Mouse (Mus musculus): ENCODE data around the gene Shcbp1. TPM values are rescaled to one million over a fixed set of nuclear protein-coding genes. Genes with fewer than 3 reads are reported as not detected.

Gene Shcbp1
- polyA plus RNA-seq (2012; rRNA removed) = 0.75 and 0.92 TPM in 2 replicates

DNA sequence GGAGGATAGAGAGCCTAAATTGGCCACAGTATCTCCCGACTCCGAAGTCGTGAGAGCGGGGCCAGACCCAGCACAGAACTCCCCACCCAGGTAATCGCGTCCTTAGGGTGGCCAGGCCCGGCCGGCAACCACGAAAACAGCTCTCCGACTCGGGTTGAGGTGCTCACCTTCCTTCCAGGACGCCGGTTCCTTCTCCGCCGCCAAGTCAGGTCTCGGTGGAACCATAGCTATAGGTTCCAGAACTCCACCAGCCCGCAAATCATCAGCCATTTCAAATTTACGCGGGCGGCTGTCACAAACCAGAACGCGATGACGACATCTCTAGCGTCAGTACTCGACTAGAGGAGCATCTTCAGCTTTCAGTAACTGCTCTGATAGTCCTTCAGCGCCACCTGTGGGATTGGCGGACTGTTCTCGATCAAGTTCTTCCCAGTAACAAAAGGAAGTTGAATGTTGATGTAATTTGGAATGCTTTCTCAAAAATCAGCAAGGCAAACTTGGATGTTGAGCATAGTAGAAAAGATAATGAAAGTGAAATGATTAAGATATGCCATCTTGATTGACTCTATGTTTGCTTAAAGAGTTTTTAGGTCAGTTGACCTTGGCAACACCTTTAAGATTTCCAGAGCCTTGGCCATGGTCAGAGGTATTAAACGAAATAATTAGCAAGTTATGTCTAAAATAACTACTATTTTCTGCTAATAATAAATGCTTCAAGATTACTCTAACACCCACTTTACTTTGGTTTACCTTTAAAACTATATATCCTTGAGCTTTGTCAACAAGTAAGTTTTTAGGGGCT lies at the start of gene Shcbp1:
Gene Shcbp1 (minus strand): TSS at position 314 of the 802 bp plus-strand sequence.
- H3K27ac ChIP-seq (ENCODE audit: insufficient read depth, low read length) = no peak within 1 kb of the TSS
- no peaks in the 10 kb centered on the region for H3K36me3 ChIP-seq (ENCODE audit: control insufficient read depth, insufficient read depth, low read length)
- peak; percentile 86 to 89 for DNase-seq (ENCODE audit: low read depth in 1 of 2, low spot score in 2 of 2)
- TF ChIP-seq CTCF (IDR thresholded peaks at IDR 0.05; ENCODE audit: extremely low read depth, insufficient read depth, insufficient read length, insufficient replicate concordance) (peak; percentile 60; the same call in 1 of the 2 replicates), POLR2A (IDR thresholded peaks at IDR 0.05; ENCODE audit: low read depth, low read length) (no peak)
- H3K4me1 ChIP-seq (ENCODE audit: control insufficient read depth, insufficient read depth, insufficient read length) = peaks cover 2% of the 10 kb centered on the region; the same call in 1 of the 2 replicates
- WGBS = 4% methylated on average over 29 of the region's 29 CpGs
- no peaks in the 10 kb centered on the region for H3K27me3 ChIP-seq (ENCODE audit: control insufficient read depth, insufficient read depth, low read length)
- peak within 1 kb of the TSS; percentile 58 for H3K4me3 ChIP-seq (ENCODE audit: extremely low read depth, insufficient read depth, insufficient read length)

DNA sequence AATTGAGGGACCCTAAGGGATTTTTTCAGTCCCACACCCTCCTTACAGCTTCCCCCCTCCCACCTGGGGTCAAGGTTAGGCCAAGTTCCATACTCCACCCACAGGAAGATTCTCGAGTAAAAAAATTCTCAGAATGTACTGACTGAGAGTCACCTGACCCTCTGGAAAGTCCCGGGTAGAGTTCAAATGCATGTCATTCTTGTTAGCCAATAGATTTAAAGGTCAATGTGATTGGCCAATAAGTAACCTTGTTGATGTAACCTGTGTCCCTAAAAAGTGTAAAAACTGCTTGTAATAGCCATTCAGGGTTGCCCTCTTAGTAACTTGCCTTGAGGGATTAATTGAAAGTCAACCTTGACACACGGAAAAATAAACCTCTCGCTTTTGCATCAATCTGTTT lies 29.5 kb upstream of the Shcbp1 start:
- H3K4me3 ChIP-seq (ENCODE audit: extremely low read depth, insufficient read depth, insufficient read length) = no peak overlapping the region
- H3K36me3 ChIP-seq (ENCODE audit: control insufficient read depth, insufficient read depth, low read length) = no peaks in the 10 kb centered on the region
- TF ChIP-seq POLR2A (IDR thresholded peaks at IDR 0.05; ENCODE audit: low read depth, low read length) (no peak), CTCF (IDR thresholded peaks at IDR 0.05; ENCODE audit: extremely low read depth, insufficient read depth, insufficient read length, insufficient replicate concordance) (no peak)
- DNase-seq (ENCODE audit: low read depth in 1 of 2, low spot score in 2 of 2) = no peak
- WGBS = 88% methylated on average over 4 of the region's 4 CpGs
- no peaks in the 10 kb centered on the region for H3K4me1 ChIP-seq (ENCODE audit: control insufficient read depth, insufficient read depth, insufficient read length)
- H3K27me3 ChIP-seq (ENCODE audit: control insufficient read depth, insufficient read depth, low read length) = no peaks in the 10 kb centered on the region
- no peak overlapping the region for H3K27ac ChIP-seq (ENCODE audit: insufficient read depth, low read length)

DNA sequence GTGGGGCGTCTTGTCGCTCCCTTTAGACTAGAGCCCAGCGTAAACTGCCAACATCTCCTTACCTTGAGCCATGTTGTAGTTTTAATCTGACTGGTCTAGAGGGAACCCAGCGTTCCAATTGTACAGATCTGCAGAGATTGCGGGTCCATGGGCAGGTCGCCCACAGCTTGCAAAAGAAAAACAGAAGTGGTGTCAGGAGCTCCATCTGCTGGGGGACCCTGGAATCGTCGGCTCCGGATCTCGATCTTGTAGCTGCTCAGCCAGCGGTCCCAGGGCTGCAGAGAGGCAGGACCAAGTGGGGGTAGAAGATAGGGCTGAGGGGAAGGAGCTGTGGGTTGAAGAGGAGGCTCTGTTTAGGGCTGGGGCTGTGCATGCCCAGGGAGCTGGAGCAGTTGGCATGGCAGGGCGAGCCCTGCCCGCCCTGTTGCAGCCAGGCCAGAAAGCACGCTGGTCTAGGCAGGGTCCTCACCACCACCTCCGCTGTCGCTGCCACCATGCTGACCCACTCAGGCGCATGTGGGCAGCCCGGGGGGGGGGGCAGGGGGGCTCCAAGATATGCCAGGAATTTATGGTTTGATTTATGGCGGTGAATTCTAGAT lies 21.3 kb upstream of the Shcbp1 start:
- peak in 1 of 2 experiments; percentile 7 for DNase-seq (ENCODE audit: low read depth in 1 of 2, low spot score in 2 of 2)
- no peaks in the 10 kb centered on the region for H3K36me3 ChIP-seq (ENCODE audit: control insufficient read depth, insufficient read depth, low read length)
- no peak overlapping the region for H3K27ac ChIP-seq (ENCODE audit: insufficient read depth, low read length)
- H3K27me3 ChIP-seq (ENCODE audit: control insufficient read depth, insufficient read depth, low read length) = no peaks in the 10 kb centered on the region
- no peaks in the 10 kb centered on the region for H3K4me1 ChIP-seq (ENCODE audit: control insufficient read depth, insufficient read depth, insufficient read length)
- H3K4me3 ChIP-seq (ENCODE audit: extremely low read depth, insufficient read depth, insufficient read length) = no peak overlapping the region
- TF ChIP-seq POLR2A (IDR thresholded peaks at IDR 0.05; ENCODE audit: low read depth, low read length) (no peak), CTCF (IDR thresholded peaks at IDR 0.05; ENCODE audit: extremely low read depth, insufficient read depth, insufficient read length, insufficient replicate concordance) (peak; percentile 30; the same call in 1 of the 2 replicates)
- WGBS = 58% methylated on average over 19 of the region's 19 CpGs

DNA sequence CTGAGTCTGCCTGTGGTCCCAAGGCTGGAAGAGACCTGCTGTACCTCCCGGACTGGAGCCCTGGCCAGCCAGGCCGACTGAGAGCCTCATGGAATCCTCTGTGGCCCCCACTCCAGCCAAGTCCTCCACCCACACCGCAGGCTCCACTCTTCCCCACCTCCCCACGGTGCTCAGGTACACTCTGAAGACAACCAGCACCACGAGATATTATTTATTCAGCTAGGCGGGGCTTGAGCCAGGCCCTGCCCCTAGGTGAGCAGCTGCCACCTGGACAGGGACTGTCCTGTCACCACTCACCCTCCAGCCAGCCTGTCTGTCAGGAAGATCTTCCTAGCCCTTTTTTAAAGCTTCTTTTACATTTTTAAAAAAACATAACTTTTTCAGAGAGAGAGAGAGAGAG lies 1.1 kb downstream of the Shcbp1 start:
- no peak overlapping the region for H3K4me3 ChIP-seq (ENCODE audit: extremely low read depth, insufficient read depth, insufficient read length)

DNA sequence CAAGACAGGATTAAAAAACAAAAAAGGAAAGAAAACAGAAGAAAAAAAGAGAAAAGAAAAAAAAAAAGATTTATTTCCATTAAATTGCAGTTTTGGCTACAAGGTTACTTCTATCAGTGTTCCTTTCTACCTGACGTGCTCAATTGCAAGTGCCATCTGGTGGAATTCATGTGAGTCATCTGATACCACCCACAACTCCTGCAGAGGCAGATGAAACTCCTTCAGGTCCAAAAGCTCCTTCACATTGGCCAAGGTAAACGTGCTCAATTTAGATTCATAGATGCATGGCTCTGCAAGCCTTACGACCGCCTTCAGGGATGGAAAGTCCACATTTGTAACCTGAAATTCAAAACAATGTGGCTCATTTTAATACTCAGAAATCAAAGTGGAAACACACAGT lies 14.6 kb downstream of the Shcbp1 start:
- no peak for DNase-seq (ENCODE audit: low read depth in 1 of 2, low spot score in 2 of 2)

More for the DNA sequence above, 1.1 kb downstream of the Shcbp1 start:
- Histone ChIP-seq H3K4me1 (ENCODE audit: control insufficient read depth, insufficient read depth, insufficient read length) (peaks cover 2% of the 10 kb centered on the region; the same call in 1 of the 2 replicates), H3K36me3 (ENCODE audit: control insufficient read depth, insufficient read depth, low read length) (no peaks in the 10 kb centered on the region), H3K27ac (ENCODE audit: insufficient read depth, low read length) (no peak overlapping the region), H3K27me3 (ENCODE audit: control insufficient read depth, insufficient read depth, low read length) (no peaks in the 10 kb centered on the region)
- DNase-seq (ENCODE audit: low read depth in 1 of 2, low spot score in 2 of 2) = peak in 1 of 2 experiments; percentile 3
- 65% methylated on average over 6 of the region's 6 CpGs for WGBS
- no peak for TF ChIP-seq CTCF (IDR thresholded peaks at IDR 0.05; ENCODE audit: extremely low read depth, insufficient read depth, insufficient read length, insufficient replicate concordance)
- TF ChIP-seq POLR2A (IDR thresholded peaks at IDR 0.05; ENCODE audit: low read depth, low read length) = no peak

DNA sequence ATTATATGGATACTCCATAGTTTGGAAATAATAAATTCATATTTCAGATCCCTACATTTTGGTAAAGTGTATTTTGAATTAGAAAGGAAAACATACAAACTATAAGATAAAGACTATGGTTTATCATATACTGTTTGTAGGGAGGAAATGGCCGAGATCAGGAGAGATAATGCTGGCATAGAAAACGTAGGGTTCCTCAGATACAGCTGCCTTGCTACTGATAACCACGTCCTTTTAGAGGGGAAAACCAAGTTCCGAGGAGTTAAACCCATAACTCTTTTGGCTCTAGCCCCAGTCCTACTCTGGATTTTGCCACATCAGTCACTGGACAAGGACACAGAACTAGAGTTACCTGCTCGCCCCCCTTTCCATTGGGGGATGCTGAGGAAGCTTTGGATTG lies 26.3 kb downstream of the Shcbp1 start:
- WGBS = 73% methylated on average over 5 of the region's 5 CpGs
- Histone ChIP-seq H3K27me3 (ENCODE audit: control insufficient read depth, insufficient read depth, low read length) (no peaks in the 10 kb centered on the region; the same call in 1 of the 2 replicates), H3K4me1 (ENCODE audit: control insufficient read depth, insufficient read depth, insufficient read length) (no peaks in the 10 kb centered on the region), H3K4me3 (ENCODE audit: extremely low read depth, insufficient read depth, insufficient read length) (no peak overlapping the region), H3K36me3 (ENCODE audit: control insufficient read depth, insufficient read depth, low read length) (no peaks in the 10 kb centered on the region), H3K27ac (ENCODE audit: insufficient read depth, low read length) (no peak overlapping the region)
- no peak for TF ChIP-seq POLR2A (IDR thresholded peaks at IDR 0.05; ENCODE audit: low read depth, low read length)
- TF ChIP-seq CTCF (IDR thresholded peaks at IDR 0.05; ENCODE audit: extremely low read depth, insufficient read depth, insufficient read length, insufficient replicate concordance) = no peak
- DNase-seq (ENCODE audit: low read depth in 1 of 2, low spot score in 2 of 2) = no peak

More for the DNA sequence above, 14.6 kb downstream of the Shcbp1 start:
- Histone ChIP-seq H3K27ac (ENCODE audit: insufficient read depth, low read length) (no peak overlapping the region), H3K4me3 (ENCODE audit: extremely low read depth, insufficient read depth, insufficient read length) (no peak overlapping the region), H3K27me3 (ENCODE audit: control insufficient read depth, insufficient read depth, low read length) (no peaks in the 10 kb centered on the region), H3K4me1 (ENCODE audit: control insufficient read depth, insufficient read depth, insufficient read length) (no peaks in the 10 kb centered on the region), H3K36me3 (ENCODE audit: control insufficient read depth, insufficient read depth, low read length) (no peaks in the 10 kb centered on the region)
- TF ChIP-seq CTCF (IDR thresholded peaks at IDR 0.05; ENCODE audit: extremely low read depth, insufficient read depth, insufficient read length, insufficient replicate concordance) = no peak
- no peak for TF ChIP-seq POLR2A (IDR thresholded peaks at IDR 0.05; ENCODE audit: low read depth, low read length)
- 96% methylated on average over 4 of the region's 4 CpGs for WGBS

Measured in spleen, adult 2 months (tissue).